ENCODE assay signal across 8 mouse cellular contexts in genomic region chr13:108158465-108159240, GRCm38 (mm10). TPM values are rescaled to one million over a fixed set of nuclear protein-coding genes. Genes with fewer than 3 reads are reported as not detected.
DNase-seq lines count a peak whose midpoint lies in the region; ATAC-seq lines count a peak whose summit lies in the region.

Gene Ndufaf2, minus strand, starts transcription at chr13:108158623.
Gene Ercc8, plus strand, starts transcription at chr13:108158731.

- peak within 1 kb of the TSS; percentile 87 for H3K4me3 ChIP-seq in forebrain, embryonic 14.5 days (ENCODE audit: low read depth, low read length)
- peak within 1 kb of the TSS; percentile 80 for H3K4me3 ChIP-seq in neural tube, embryonic 15.5 days (replicated peaks)

- intact Hi-C loops in heart, postnatal 14 days (cut with DNase I) = loop anchor here (2.0 to 10.0 kb wide), 5 partner anchors 159 to 1054 kb away; partner anchors contain the start of gene Depdc1b

- H3K27me3 ChIP-seq in forebrain, embryonic 14.5 days (replicated peaks; ENCODE audit: control insufficient read depth, insufficient read depth, low read length) = no peaks in the 10 kb centered on the region
- H3K27me3 ChIP-seq in neural tube, embryonic 15.5 days (replicated peaks) = no peaks in the 10 kb centered on the region

- H3K9me3 ChIP-seq in forebrain, embryonic 14.5 days (replicated peaks; ENCODE audit: control insufficient read depth, low read length) = no peaks in the 10 kb centered on the region
- H3K9me3 ChIP-seq in neural tube, embryonic 15.5 days (replicated peaks) = no peaks in the 10 kb centered on the region

- peak; percentile 94 for DNase-seq in ES-CJ7 (ENCODE audit: low read depth, low spot score)
- peak; percentile 95 for DNase-seq in cerebellum, adult 11 months
- peak; percentile 97 for DNase-seq in forebrain, embryonic 14.5 days (ENCODE audit: low spot score)
- peak; percentile 98 for DNase-seq in heart, postnatal 14 days
- DNase-seq in layer of hippocampus, adult 11-12 months (ENCODE audit: low spot score) = peak; percentile 97
- DNase-seq in lung, adult 18-20 months = peak; percentile 93 to 94
- peak; percentile 94 for DNase-seq in testis, postnatal 14 days (ENCODE audit: low spot score)

- peak within 1 kb of the TSS; percentile 79 for H3K9ac ChIP-seq in forebrain, embryonic 14.5 days (ENCODE audit: low read length)
- H3K9ac ChIP-seq in neural tube, embryonic 15.5 days (replicated peaks) = peak within 1 kb of the TSS; percentile 71

- peaks cover 12% of the 10 kb centered on the region for H3K4me1 ChIP-seq in forebrain, embryonic 14.5 days (ENCODE audit: control insufficient read depth, insufficient read depth, low read length)
- H3K4me1 ChIP-seq in neural tube, embryonic 15.5 days = peaks cover 19% of the 10 kb centered on the region

- H3K36me3 ChIP-seq in forebrain, embryonic 14.5 days (ENCODE audit: control insufficient read depth, insufficient read depth, low read length) = peaks cover 18% of the 10 kb centered on the region
- peaks cover 14% of the 10 kb centered on the region; the same call in 1 of the 2 replicates for H3K36me3 ChIP-seq in neural tube, embryonic 15.5 days

- ATAC-seq in forebrain, embryonic 14.5 days = peak; percentile 99
- ATAC-seq in neural tube, embryonic 15.5 days (ENCODE audit: low FRiP score) = peak; percentile 98

- no peak within 1 kb of the TSS for H3K27ac ChIP-seq in forebrain, embryonic 14.5 days (ENCODE audit: low read depth, low read length)
- peak within 1 kb of the TSS; percentile 66 for H3K27ac ChIP-seq in neural tube, embryonic 15.5 days (replicated peaks)

- under 1% methylated on average over 47 of the region's 47 CpGs for WGBS in forebrain, embryonic 14.5 days
- WGBS in neural tube, embryonic 15.5 days = under 1% methylated on average over 47 of the region's 47 CpGs

- H3K4me2 ChIP-seq in forebrain, embryonic 14.5 days (ENCODE audit: low read length) = peak within 1 kb of the TSS; percentile 83
- H3K4me2 ChIP-seq in neural tube, embryonic 15.5 days = peak within 1 kb of the TSS; percentile 94

RNA-seq across cellular contexts. Expression of gene Ndufaf2, which starts in this region (rescaled TPM):
- polyA plus RNA-seq in forebrain, embryonic 14.5 days (2014; fragmentation: Nextera tagmentation; extraction: Ambion mirVana) = 84.5 and 85.5 TPM in 2 replicates
- 10 to 100 TPM; 21.0 to 21.2 TPM for total RNA-seq in heart, postnatal 14 days (2021)
- 68.0 and 80.3 TPM in 2 replicates for polyA plus RNA-seq in neural tube, embryonic 15.5 days (2015; fragmentation: Nextera tagmentation; extraction: Ambion mirVana)

RNA-seq across cellular contexts. Expression of gene Ercc8, which starts in this region (rescaled TPM):
- 36.2 and 40.7 TPM in 2 replicates for polyA plus RNA-seq in forebrain, embryonic 14.5 days (2014; fragmentation: Nextera tagmentation; extraction: Ambion mirVana)
- total RNA-seq in heart, postnatal 14 days (2021) = 1 to 10 TPM; 7.5 to 8.9 TPM
- polyA plus RNA-seq in neural tube, embryonic 15.5 days (2015; fragmentation: Nextera tagmentation; extraction: Ambion mirVana) = 26.4 and 31.8 TPM in 2 replicates
